Mouse (Mus musculus) bone marrow, adult 2 months (tissue): ENCODE measurements at regions not wholly inside any gene's neighbourhood (a gene's known extent, or its start where the extent isn't known, plus 50 kb on each side); places are given as distances from the start of the nearest gene placed in this dataset.

Experiments used
- CTCF ChIP-seq: fragments of 200-500 bp; IDR thresholded peaks from 2 replicates; pipeline ENCODE4 v1.5.1; 2011; ENCODE audit warnings: low read length, control low read depth; ENCODE audit not compliant: control insufficient read depth, insufficient read depth
- POLR2A ChIP-seq: fragments of 200-500 bp; IDR thresholded peaks from 2 replicates; pipeline ENCODE4 v1.6.1; 2011; ENCODE audit warnings: low read depth, mild to moderate bottlenecking, control low read depth, low read length, borderline replicate concordance; ENCODE audit not compliant: control insufficient read depth

DNA sequence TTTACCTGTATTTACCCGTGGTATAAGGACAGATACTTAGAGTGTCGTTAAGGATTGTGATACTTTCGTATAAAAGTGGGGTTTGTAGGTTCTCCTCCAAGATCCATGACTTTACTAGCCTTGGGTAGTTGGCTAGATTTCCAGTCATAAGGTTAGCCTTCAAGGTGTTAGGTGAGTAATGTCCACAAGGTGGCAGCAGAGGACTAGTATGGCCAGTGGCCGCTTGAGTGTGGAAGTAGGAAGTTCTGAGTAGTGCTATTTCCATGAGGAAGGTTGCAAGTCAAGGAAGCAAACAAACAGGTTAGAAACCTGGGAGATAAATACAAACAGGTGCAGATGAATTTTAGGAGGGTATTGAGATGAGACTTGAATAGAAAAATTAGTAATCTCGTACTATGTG lies 101.9 kb downstream of the 4931417E11Rik start:
- TF ChIP-seq CTCF (peak; percentile 69), POLR2A (no peak)
